10 mouse cellular contexts compared by ENCODE assay signal in genomic region chr11:107400826-107401225, GRCm38 (mm10).
"Had no signal": no experiment of that assay in that cellular context is flagged by ENCODE, and none has a peak within 500 bp of the region (broad histone marks: within the 10 kb centered on the region; RNA-seq: fewer than 3 reads in every experiment).

No protein-coding gene starts in this region.

- H3K27ac ChIP-seq: hindbrain, embryonic 14.5 days; intestine, embryonic 15.5 days; limb, embryonic 10.5 days; midbrain, embryonic 10.5 days; neural tube, embryonic 12.5 days; stomach, postnatal 0 days had no signal

- H3K9me3 ChIP-seq: intestine, embryonic 15.5 days; limb, embryonic 10.5 days; midbrain, embryonic 10.5 days; neural tube, embryonic 12.5 days had no signal

- H3K4me3 ChIP-seq: intestine, embryonic 15.5 days; limb, embryonic 10.5 days; midbrain, embryonic 10.5 days; neural tube, embryonic 12.5 days had no signal

- H3K4me2 ChIP-seq: hindbrain, embryonic 14.5 days; intestine, embryonic 15.5 days; neural tube, embryonic 12.5 days had no signal

- ATAC-seq: intestine, embryonic 15.5 days had no signal

- H3K27me3 ChIP-seq: intestine, embryonic 15.5 days; neural tube, embryonic 12.5 days had no signal

- H3K36me3 ChIP-seq: intestine, embryonic 15.5 days; limb, embryonic 10.5 days; midbrain, embryonic 10.5 days; neural tube, embryonic 12.5 days had no signal

- H3K9ac ChIP-seq: hindbrain, embryonic 14.5 days; intestine, embryonic 15.5 days; neural tube, embryonic 12.5 days had no signal

- DNase-seq: lung, adult 18-20 months; midbrain, embryonic 14.5 days; thymus, adult 18-20 months; thymus, postnatal 14 days had no signal
